Mouse (Mus musculus): Measurements from ENCODE around the gene Nelfe. TPM values are rescaled to one million over a fixed set of nuclear protein-coding genes. Genes with fewer than 3 reads are reported as not detected.
A peak's percentile ranks its signal among the peaks of the same experiment; 100 is the strongest.
"Not testable (repeated sequence)": the region's sequence is repeated elsewhere in the genome, so short reads cannot be mapped to it uniquely, and the experiment has no call there.

Gene Nelfe
- total RNA-seq, 2 experiments from 2014 or later = 44.2 to 48.4 TPM

DNA sequence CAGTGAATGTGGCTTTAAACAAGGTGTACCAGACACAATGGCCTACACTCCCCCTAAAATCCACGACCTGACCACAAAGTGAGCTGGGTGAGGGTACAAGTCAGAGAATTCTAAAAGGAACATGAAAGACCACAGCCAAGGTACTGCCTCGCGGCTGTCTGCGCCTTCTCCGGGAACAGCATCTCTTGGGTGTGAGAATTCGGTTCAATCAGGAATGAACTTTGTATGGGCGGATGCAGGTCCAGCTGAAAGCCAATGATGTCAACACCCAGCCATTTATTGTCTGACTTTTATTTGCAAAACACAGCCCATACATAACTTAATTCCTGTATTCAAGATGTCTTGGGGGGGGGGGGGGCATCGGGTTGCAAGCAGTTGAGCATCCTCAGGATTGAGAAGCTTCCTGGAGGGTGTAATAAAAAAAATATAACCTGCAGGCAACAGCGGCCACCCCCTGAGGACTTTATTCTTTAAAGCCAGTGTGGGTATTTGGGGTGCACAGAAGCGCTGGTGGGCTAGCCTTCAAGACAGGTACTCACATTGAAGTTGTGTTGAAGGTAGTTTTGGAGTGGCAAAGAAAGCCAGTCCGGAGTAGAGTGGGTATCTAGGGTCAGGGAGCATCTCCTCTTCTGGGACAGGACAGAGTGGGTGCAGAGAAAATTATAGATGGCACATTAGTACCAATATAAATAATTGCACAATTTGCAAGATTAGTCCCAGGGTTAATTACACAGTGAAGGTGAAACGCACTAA lies 43.1 kb downstream of the Nelfe start:
- DNase-seq = no peak

GRCm38 (mm10) chr17:34894074-34894597 lies 43.9 kb downstream of the Nelfe start:
- peak; percentile 97 for DNase-seq

GRCm38 (mm10) chr17:34894801-34895530 lies 44.8 kb downstream of the Nelfe start:
- DNase-seq = peak; percentile 77

GRCm38 (mm10) chr17:34895724-34896123 lies 45.5 kb downstream of the Nelfe start:
- DNase-seq = no peak

DNA sequence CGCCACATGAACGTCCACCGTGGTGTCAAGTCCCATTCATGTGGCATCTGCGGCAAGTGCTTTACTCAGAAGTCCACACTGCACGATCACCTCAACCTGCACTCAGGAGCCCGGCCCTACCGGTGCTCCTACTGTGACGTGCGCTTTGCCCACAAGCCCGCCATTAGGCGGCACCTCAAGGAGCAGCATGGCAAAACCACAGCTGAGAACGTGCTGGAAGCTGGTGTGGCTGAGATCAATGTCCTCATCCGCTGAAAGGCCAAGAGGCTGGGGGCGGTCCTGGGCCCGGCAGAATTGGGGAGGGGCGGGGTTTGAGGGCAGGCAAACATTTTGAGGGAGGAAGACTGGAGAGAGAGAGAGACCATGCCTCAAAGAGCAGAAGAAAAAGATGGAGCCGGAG lies 46.2 kb downstream of the Nelfe start:
- DNase-seq = no peak

- peak; percentile 36 for DNase-seq
Observed at GRCm38 (mm10) chr17:34897373-34898159, 47.4 kb downstream of the Nelfe start.

- peak; percentile 90 for DNase-seq
Observed at GRCm38 (mm10) chr17:34898160-34898586, 48.0 kb downstream of the Nelfe start, which contains the start of the genes C2 and Ehmt2. Gene C2 (minus strand): TSS chr17:34898265. Gene Ehmt2 (plus strand): TSS chr17:34898469.

DNA sequence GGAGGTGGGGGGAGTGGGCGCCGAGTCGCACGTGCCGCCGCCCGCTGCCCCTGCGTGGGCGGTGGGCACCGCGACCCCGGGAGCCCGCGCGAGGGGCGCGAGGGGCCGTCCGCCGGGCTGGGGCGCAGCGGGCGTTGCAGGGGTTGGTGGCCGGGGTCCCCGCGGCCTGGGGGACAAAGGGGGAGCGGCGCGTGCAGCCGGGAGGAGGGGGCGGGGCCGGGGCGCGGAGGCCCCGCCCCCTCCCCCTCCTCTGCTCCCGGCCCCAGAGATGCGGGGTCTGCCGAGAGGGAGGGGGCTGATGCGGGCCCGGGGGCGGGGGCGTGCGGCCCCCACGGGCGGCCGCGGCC lies 48.5 kb downstream of the Nelfe start:
- DNase-seq = peak; percentile 63

DNA sequence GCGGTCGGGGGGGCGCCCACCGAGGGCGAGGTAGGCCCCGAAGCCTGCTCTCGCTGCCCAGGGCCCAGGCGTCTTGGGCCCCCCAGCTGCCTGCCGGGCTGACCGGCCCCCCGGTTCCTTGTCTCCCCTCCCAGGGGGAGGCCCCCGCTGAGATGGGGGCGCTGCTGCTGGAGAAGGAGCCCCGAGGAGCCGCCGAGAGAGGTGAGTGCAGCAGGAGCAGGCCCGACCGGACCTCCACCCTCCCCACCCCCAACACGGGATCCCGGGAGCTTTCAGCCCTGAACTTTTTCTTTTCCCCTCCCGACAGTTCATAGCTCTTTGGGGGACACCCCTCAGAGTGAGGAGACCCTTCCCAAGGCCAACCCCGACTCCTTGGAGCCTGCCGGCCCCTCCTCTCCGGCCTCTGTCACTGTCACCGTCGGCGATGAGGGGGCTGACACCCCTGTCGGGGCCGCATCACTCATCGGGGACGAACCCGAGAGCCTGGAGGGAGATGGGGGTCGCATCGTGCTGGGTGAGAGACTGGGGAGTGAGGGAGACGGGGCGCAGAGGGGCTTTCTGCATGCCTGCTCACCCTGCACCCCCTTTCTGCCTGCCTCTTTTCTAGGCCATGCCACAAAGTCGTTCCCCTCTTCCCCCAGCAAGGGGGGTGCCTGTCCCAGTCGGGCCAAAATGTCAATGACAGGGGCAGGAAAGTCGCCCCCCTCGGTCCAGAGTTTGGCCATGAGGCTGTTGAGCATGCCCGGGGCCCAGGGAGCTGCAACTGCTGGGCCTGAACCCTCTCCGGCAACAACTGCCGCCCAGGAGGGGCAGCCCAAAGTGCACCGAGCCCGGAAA lies 49.1 kb downstream of the Nelfe start:
- DNase-seq = peak; percentile 72

- no peak for DNase-seq
Observed at GRCm38 (mm10) chr17:34899890-34900243, 49.7 kb downstream of the Nelfe start.

GRCm38 (mm10) chr17:34900826-34901225 lies 50.6 kb downstream of the Nelfe start:
- not testable (repeated sequence) for DNase-seq

- not testable (repeated sequence) for DNase-seq
Observed at GRCm38 (mm10) chr17:34901948-34902347, 51.8 kb downstream of the Nelfe start.

GRCm38 (mm10) chr17:34902895-34903294 lies 52.7 kb downstream of the Nelfe start:
- no peak for DNase-seq

Small RNA genes lying within 50 kb of the gene (microRNA-seq; reads per million reads assigned to microRNA genes)
- gene Mir6970 = not detected
- gene Mir6971 = 1.4 reads per million
- not detected for gene Mir6972

Other genes starting within 250 kb of the Nelfe start
- 10 to 100 TPM; 70.4 to 71.5 TPM for gene Rnf5, start 246.7 kb upstream of the Nelfe start, total RNA-seq (2021)
- 10 to 100 TPM; 92.7 TPM for gene Agpat1, start 246.1 kb upstream of the Nelfe start, total RNA-seq (2021)
- gene Egfl8, start 234.4 kb upstream of the Nelfe start, total RNA-seq (2021) = 1 to 10 TPM; 6.1 to 9.9 TPM
- gene Ppt2, start 221.9 kb upstream of the Nelfe start, total RNA-seq (2021) = 10 to 100 TPM; 47.8 to 48.0 TPM
- 1 to 10 TPM; 4.5 to 7.9 TPM for gene Prrt1, start 220.9 kb upstream of the Nelfe start, total RNA-seq (2021)
- gene Fkbpl, start 205.6 kb upstream of the Nelfe start, total RNA-seq (2021) = 10 to 100 TPM; 11.8 to 14.4 TPM
- gene Atf6b, start 203.2 kb upstream of the Nelfe start, total RNA-seq (2021) = 10 to 100 TPM; 37.8 to 40.1 TPM
- gene Tnxb, start 179.9 kb upstream of the Nelfe start, total RNA-seq (2021) = 10 to 100 TPM; 40.6 to 47.3 TPM
- gene C4b, start 106.5 kb upstream of the Nelfe start, total RNA-seq (2021) = 100 to 1,000 TPM in 1 of 2 experiments, 10 to 100 TPM in 1; 88.4 to 156 TPM
- 1,000 to 10,000 TPM; 2,477 to 2,588 TPM for gene Cyp21a1, start 45.8 kb upstream of the Nelfe start, total RNA-seq (2021)
- gene Stk19, start 13.4 kb upstream of the Nelfe start, total RNA-seq (2021) = 10 to 100 TPM; 31.8 to 33.0 TPM
- gene Dxo, start 13.4 kb upstream of the Nelfe start, total RNA-seq (2021) = 10 to 100 TPM; 45.1 to 52.2 TPM
- 10 to 100 TPM; 49.2 to 60.8 TPM for gene Skiv2l, start 181 bp upstream of the Nelfe start, total RNA-seq (2021)
- gene Cfb, start 12.1 kb downstream of the Nelfe start, total RNA-seq (2021) = 100 to 1,000 TPM; 158 to 363 TPM
- 10 to 100 TPM; 13.5 to 17.8 TPM for gene Zbtb12, start 29.1 kb downstream of the Nelfe start, total RNA-seq (2021)
- under 1 TPM in 1 of 2 experiments, not detected in 1; 0.21 TPM for gene Gm20547, start 31.7 kb downstream of the Nelfe start, total RNA-seq (2021)
- 10 to 100 TPM; 41.1 TPM for gene C2, start 47.9 kb downstream of the Nelfe start, total RNA-seq (2021)
- 100 to 1,000 TPM; 113 to 137 TPM for gene Ehmt2, start 48.1 kb downstream of the Nelfe start, total RNA-seq (2021)
- 1 to 10 TPM in 1 of 2 experiments, under 1 TPM in 1; 1.00 to 1.2 TPM for gene Slc44a4, start 64.1 kb downstream of the Nelfe start, total RNA-seq (2021)
- gene Neu1, start 80.9 kb downstream of the Nelfe start, total RNA-seq (2021) = 10 to 100 TPM; 18.6 to 24.2 TPM
- gene Hspa1b, start 108.8 kb downstream of the Nelfe start, total RNA-seq (2021) = 10 to 100 TPM; 16.4 to 32.9 TPM
- not detected for gene Gm20481, start 119.5 kb downstream of the Nelfe start, total RNA-seq (2021)
- 10 to 100 TPM in 1 of 2 experiments, 1 to 10 TPM in 1; 7.3 to 13.6 TPM for gene Hspa1a, start 121.8 kb downstream of the Nelfe start, total RNA-seq (2021)
- gene Hspa1l, start 122.3 kb downstream of the Nelfe start, total RNA-seq (2021) = 1 to 10 TPM in 1 of 2 experiments, under 1 TPM in 1; 0.75 to 1.4 TPM
- gene Lsm2, start 131.5 kb downstream of the Nelfe start, total RNA-seq (2021) = 10 to 100 TPM; 39.0 to 42.8 TPM
- 10 to 100 TPM; 56.5 to 63.0 TPM for gene Vars, start 150.6 kb downstream of the Nelfe start, total RNA-seq (2021)
- 1 to 10 TPM in 1 of 2 experiments, under 1 TPM in 1; 0.72 to 1.5 TPM for gene Vwa7, start 166.2 kb downstream of the Nelfe start, total RNA-seq (2021)
- gene Sapcd1, start 177.6 kb downstream of the Nelfe start, total RNA-seq (2021) = 1 to 10 TPM; 1.1 to 1.6 TPM
- gene Msh5, start 196.4 kb downstream of the Nelfe start, total RNA-seq (2021) = 1 to 10 TPM; 2.3 to 5.0 TPM
- 100 to 1,000 TPM in 1 of 2 experiments, 10 to 100 TPM in 1; 95.6 to 105 TPM for gene Clic1, start 199.6 kb downstream of the Nelfe start, total RNA-seq (2021)
- 10 to 100 TPM; 35.2 to 51.7 TPM for gene Ddah2, start 208.6 kb downstream of the Nelfe start, total RNA-seq (2021)
- gene Ly6g6c, start 215.0 kb downstream of the Nelfe start, total RNA-seq (2021) = not detected
- gene Mpig6b, start 215.8 kb downstream of the Nelfe start, total RNA-seq (2021) = under 1 TPM; 0.24 to 0.30 TPM
- gene Ly6g6e, start 226.5 kb downstream of the Nelfe start, total RNA-seq (2021) = under 1 TPM in 1 of 2 experiments, not detected in 1; 0.27 TPM
- 1 to 10 TPM; 1.1 to 2.2 TPM for gene Ly6g6d, start 227.7 kb downstream of the Nelfe start, total RNA-seq (2021)
- gene Ly6g6f, start 235.2 kb downstream of the Nelfe start, total RNA-seq (2021) = under 1 TPM in 1 of 2 experiments, not detected in 1; 0.48 TPM
- 10 to 100 TPM; 77.2 to 91.4 TPM for gene Abhd16a, start 238.9 kb downstream of the Nelfe start, total RNA-seq (2021)

Measured in adrenal gland, postnatal 10 days (tissue).